Mouse (Mus musculus): ENCODE data around the gene Dynll2.

- TF ChIP-seq POLR2A (IDR thresholded peaks at IDR 0.05; ENCODE audit: control insufficient read depth, extremely low read depth, insufficient read depth, low read length, poor library complexity) = no peak
- TF ChIP-seq CTCF (IDR thresholded peaks at IDR 0.05; ENCODE audit: borderline replicate concordance, control insufficient read depth, extremely low read depth, insufficient read depth, low read length, poor library complexity) = no peak
Observed at GRCm38 (mm10) chr11:88002738-88003137, 15.4 kb upstream of the Dynll2 start.

All from thymus, adult 2 months (tissue).